Comparison of ENCODE assay signal across 31 mouse cellular contexts in the genomic region with DNA sequence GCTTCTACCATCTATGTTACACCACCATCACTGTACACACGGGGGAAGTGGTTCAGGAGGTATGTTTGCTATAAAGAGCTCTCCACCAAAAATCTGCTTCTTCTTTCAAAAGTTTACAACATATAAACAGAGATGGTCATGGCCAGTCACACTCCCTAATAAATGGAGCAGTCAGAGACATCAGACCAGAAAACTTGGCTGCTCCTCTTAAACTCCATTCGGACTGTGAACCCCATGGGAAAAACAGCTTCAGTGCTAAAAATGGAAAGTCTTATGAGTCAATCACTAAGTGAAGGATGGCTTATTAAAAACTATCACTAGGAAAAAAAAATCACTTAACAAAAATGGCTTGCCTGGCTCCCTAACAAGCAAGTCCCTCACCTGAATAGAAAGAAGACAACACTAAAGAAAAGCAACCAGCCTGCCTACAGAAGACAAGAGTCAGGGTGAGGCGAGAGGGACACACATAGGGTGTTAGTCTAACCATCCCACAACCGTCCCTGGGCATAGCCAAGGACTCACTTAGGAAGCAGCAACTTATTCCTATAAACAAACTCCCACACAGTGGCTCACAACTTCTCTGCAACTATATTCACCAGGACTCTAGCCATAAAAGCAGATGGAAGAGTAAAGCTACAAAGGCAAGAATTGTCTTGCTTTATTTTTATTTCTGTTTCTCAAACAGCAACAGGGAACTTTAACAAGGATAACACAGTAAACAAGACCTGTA. TPM values are rescaled to one million over a fixed set of nuclear protein-coding genes. Genes with fewer than 3 reads are reported as not detected.
A peak's percentile ranks its signal among the peaks of the same experiment; 100 is the strongest.
DNase-seq lines count a peak whose midpoint lies in the region; ATAC-seq and TF ChIP-seq lines count a peak whose summit lies in the region.
"Had no signal": no experiment of that assay in that cellular context is flagged by ENCODE, and none has a peak within 500 bp of the region (broad histone marks: within the 10 kb centered on the region; RNA-seq: fewer than 3 reads in every experiment).

No protein-coding gene starts in this region.

- intact Hi-C loops in gastrocnemius, adult 2 months (cut with DNase I) = no loop called here
- intact Hi-C loops in gastrocnemius, postnatal 36 days (cut with DNase I) = loop anchor here (10.0 kb wide), 1 partner anchor 153 kb away; a partner anchor contains a TSS

- no peak for DNase-seq in gastrocnemius, adult 2 months
- DNase-seq in gastrocnemius, postnatal 36 days = no peak
- DNase-seq in kidney, adult 9 months = peak; percentile 42
- no peak for DNase-seq in kidney, postnatal 10 days
- DNase-seq in NIH3T3 (ENCODE audit: low read depth) = peak; percentile 69
- no peak for DNase-seq in thymus, postnatal 10 days (ENCODE audit: low spot score in 2 of 2)
- DNase-seq: adrenal gland, adult 2 months; adrenal gland, postnatal 14 days; cerebellum, adult 18-20 months; cerebellum, adult 9-10 months; cerebellum, postnatal 14 days; gastrocnemius, postnatal 10 days; heart, postnatal 14 days; heart, postnatal 4 days had no signal

- ATAC-seq in activated CD4-positive, CD25-positive, alpha-beta regulatory T cell, adult 4 months = no peak
- ATAC-seq: CD4-positive, CD25-positive, alpha-beta regulatory T cell, adult 4 months; forebrain, embryonic 13.5 days; forebrain, embryonic 16.5 days; intestine, postnatal 0 days had no signal

- H3K27ac ChIP-seq in gastrocnemius, adult 2 months = peak overlapping the region; percentile 1; the same call in 1 of the 2 replicates
- peak overlapping the region; percentile 45 for H3K27ac ChIP-seq in brown adipose tissue, adult 24 weeks (replicated peaks; ENCODE audit: low read depth, low read length)
- H3K27ac ChIP-seq: forebrain, embryonic 10.5 days; forebrain, embryonic 13.5 days; heart, embryonic 10.5 days; heart, embryonic 13.5 days; hindbrain, embryonic 14.5 days had no signal

- H3K4me3 ChIP-seq in gastrocnemius, adult 2 months = no peak overlapping the region
- no peak overlapping the region for H3K4me3 ChIP-seq in brown adipose tissue, adult 24 weeks (ENCODE audit: insufficient read depth, low read depth, low read length)
- H3K4me3 ChIP-seq: forebrain, embryonic 10.5 days; forebrain, embryonic 13.5 days; heart, embryonic 10.5 days; heart, embryonic 13.5 days had no signal

- peaks cover 9% of the 10 kb centered on the region; the same call in 1 of the 2 replicates for H3K4me1 ChIP-seq in brown adipose tissue, adult 24 weeks (ENCODE audit: control insufficient read depth, insufficient read depth, insufficient read length, low read length)
- H3K4me1 ChIP-seq: forebrain, embryonic 10.5 days; forebrain, embryonic 13.5 days; heart, embryonic 10.5 days; heart, embryonic 13.5 days had no signal

- TF ChIP-seq CTCF in gastrocnemius, adult 2 months (IDR thresholded peaks at IDR 0.05) = no peak

RNA-seq across cellular contexts. Expression of a gene that starts 12.3 kb away (rescaled TPM):
- 100 to 1,000 TPM; 114 to 132 TPM for total RNA-seq in gastrocnemius, adult 2 months (2021)
- total RNA-seq in gastrocnemius, postnatal 36 days (2021) = 100 to 1,000 TPM in 1 of 2 experiments, 10 to 100 TPM in 1; 94.6 to 109 TPM
- 38.1 and 48.0 TPM in 2 replicates for polyA plus RNA-seq in brown adipose tissue, adult 24 weeks (2012; ENCODE audit: insufficient read depth, insufficient read length, missing spikeins)
- 10 to 100 TPM; 13.5 to 15.7 TPM for polyA plus RNA-seq in activated CD4-positive, CD25-positive, alpha-beta regulatory T cell, adult 4 months (2017; shearing (Covaris generic))

RNA-seq across cellular contexts. Expression of a gene that starts 54.9 kb away (rescaled TPM):
- total RNA-seq in gastrocnemius, adult 2 months (2021) = not detected
- 1 to 10 TPM in 1 of 2 experiments, not detected in 1; 3.6 TPM for total RNA-seq in gastrocnemius, postnatal 36 days (2021)
- 0.88 TPM in 1 of 2 replicates, not detected in the other for polyA plus RNA-seq in brown adipose tissue, adult 24 weeks (2012; ENCODE audit: insufficient read depth, insufficient read length, missing spikeins)
- polyA plus RNA-seq in activated CD4-positive, CD25-positive, alpha-beta regulatory T cell, adult 4 months (2017; shearing (Covaris generic)) = 1 to 10 TPM; 1.9 to 2.7 TPM
- total RNA-seq: MEL had no signal
- polyA plus RNA-seq: brain, embryonic 14.5 days; C2C12; embryonic facial prominence, embryonic 11.5 days; embryonic facial prominence, embryonic 14.5 days; forebrain, embryonic 10.5 days; forebrain, embryonic 13.5 days; forebrain, embryonic 16.5 days; heart, embryonic 10.5 days; heart, embryonic 13.5 days; hindbrain, embryonic 11.5 days; hindbrain, embryonic 14.5 days; intestine, embryonic 14.5 days had no signal

Comparison
In these comparisons a context has a peak if more than half of its experiments do, and no peak if none do; other contexts are left out.
1. DNase-seq: peak in kidney, adult 9 months (single experiment) and NIH3T3 (single experiment); none in gastrocnemius, adult 2 months (single experiment), gastrocnemius, postnatal 36 days (0 of 2), kidney, postnatal 10 days (single experiment) and thymus, postnatal 10 days (0 of 2).